Mouse (Mus musculus): Measurements from ENCODE around the gene Bcas3. TPM values are rescaled to one million over a fixed set of nuclear protein-coding genes. Genes with fewer than 3 reads are reported as not detected.

Bcas3 gene
- polyA plus RNA-seq, 1 experiment from 2014 or later: 33.3 TPM

DNA sequence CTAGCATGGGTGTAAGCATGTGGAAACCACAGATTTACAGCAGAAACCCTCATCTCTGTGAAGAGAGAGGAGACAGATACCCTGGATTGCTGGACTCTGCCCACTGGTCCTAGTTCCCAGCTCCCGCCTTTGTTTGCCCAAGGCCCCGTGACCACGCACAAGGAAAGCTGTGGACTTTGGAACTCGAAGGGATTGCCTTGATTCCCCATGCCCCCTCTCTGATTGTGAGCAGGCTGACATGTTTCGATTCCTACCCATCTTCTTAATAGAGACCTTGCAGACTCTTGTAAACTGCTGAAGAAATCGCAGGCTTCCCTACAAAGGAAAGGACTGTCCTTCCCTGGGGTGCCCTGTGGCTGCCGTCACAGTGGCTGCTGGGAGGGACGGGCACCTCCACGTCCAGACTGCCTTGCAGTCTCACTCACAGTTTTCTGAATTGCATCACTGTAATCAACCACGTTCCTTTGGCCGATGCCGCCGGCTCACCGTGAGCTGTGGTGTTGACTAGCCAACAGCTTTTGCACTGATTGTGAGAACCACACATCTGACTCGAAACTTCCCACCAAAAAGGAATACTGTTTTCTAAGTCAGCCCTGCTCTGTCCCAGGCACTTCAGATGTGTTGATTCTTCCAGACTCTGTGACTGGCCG is 342.8 kb downstream of the Bcas3 start:
- Histone ChIP-seq H3K4me2 (replicated peaks; ENCODE audit: low read depth, low read length) (no peak overlapping the region), H3K4me3 (ENCODE audit: low read depth, low read length) (no peak overlapping the region), H3K27me3 (ENCODE audit: control insufficient read depth, insufficient read depth, low read length) (no peaks in the 10 kb centered on the region; the same call in 1 of the 2 replicates), H3K36me3 (ENCODE audit: control insufficient read depth, insufficient read depth, low read length) (no peaks in the 10 kb centered on the region), H3K4me1 (replicated peaks; ENCODE audit: control insufficient read depth, insufficient read depth, low read length) (peaks cover 2% of the 10 kb centered on the region), H3K9ac (ENCODE audit: low read depth, low read length) (no peak overlapping the region), H3K9me3 (ENCODE audit: control insufficient read depth, low read length) (no peaks in the 10 kb centered on the region), H3K27ac (ENCODE audit: low read depth, low read length) (no peak overlapping the region)
- DNase-seq (ENCODE audit: low spot score): no peak
- ATAC-seq (ENCODE audit: low FRiP score): no peak
- WGBS: 72% methylated on average over 16 of the region's 16 CpGs

- ATAC-seq (ENCODE audit: low FRiP score): no peak
- Histone ChIP-seq H3K4me3 (ENCODE audit: low read depth, low read length) (no peak overlapping the region), H3K9ac (ENCODE audit: low read depth, low read length) (no peak overlapping the region), H3K9me3 (ENCODE audit: control insufficient read depth, low read length) (no peaks in the 10 kb centered on the region), H3K4me2 (replicated peaks; ENCODE audit: low read depth, low read length) (no peak overlapping the region), H3K36me3 (ENCODE audit: control insufficient read depth, insufficient read depth, low read length) (no peaks in the 10 kb centered on the region), H3K27me3 (ENCODE audit: control insufficient read depth, insufficient read depth, low read length) (no peaks in the 10 kb centered on the region; the same call in 1 of the 2 replicates), H3K27ac (ENCODE audit: low read depth, low read length) (no peak overlapping the region), H3K4me1 (replicated peaks; ENCODE audit: control insufficient read depth, insufficient read depth, low read length) (peaks cover 2% of the 10 kb centered on the region)
- WGBS: 55% methylated on average over 14 of the region's 14 CpGs
- no peak for DNase-seq (ENCODE audit: low spot score)
Measured at GRCm38 (mm10) chr11:85696491-85697398, 343.8 kb downstream of the Bcas3 start.

DNA sequence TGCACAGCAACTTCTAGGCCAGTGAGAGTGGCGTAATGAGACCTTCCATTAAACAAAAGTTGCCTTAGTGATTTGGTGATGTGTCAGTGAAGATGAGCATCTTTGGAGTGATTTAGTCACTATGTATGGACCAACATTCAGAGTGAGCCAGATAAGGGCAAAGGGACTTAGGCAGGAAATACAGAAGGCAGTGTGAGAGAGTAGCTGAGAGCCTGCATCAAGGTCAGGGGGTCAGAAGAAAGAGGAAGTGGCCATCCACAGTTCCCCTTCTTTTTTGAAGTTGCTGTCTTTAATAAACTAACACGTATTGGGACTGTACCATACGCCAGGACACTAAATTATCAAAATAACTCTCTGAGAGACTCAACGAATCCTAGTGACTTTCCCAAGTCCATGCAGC is 344.5 kb downstream of the Bcas3 start:
- no peaks in the 10 kb centered on the region; the same call in 1 of the 2 replicates for H3K27me3 ChIP-seq (ENCODE audit: control insufficient read depth, insufficient read depth, low read length)
- WGBS: 80% methylated on average over 4 of the region's 4 CpGs
- H3K4me1 ChIP-seq (replicated peaks; ENCODE audit: control insufficient read depth, insufficient read depth, low read length): peaks cover 2% of the 10 kb centered on the region
- DNase-seq (ENCODE audit: low spot score) (no peak), ATAC-seq (ENCODE audit: low FRiP score) (no peak)
- no peak overlapping the region for H3K4me3 ChIP-seq (ENCODE audit: low read depth, low read length)
- no peaks in the 10 kb centered on the region for H3K36me3 ChIP-seq (ENCODE audit: control insufficient read depth, insufficient read depth, low read length)
- no peak overlapping the region for H3K27ac ChIP-seq (ENCODE audit: low read depth, low read length)
- no peak overlapping the region for H3K9ac ChIP-seq (ENCODE audit: low read depth, low read length)
- no peaks in the 10 kb centered on the region for H3K9me3 ChIP-seq (ENCODE audit: control insufficient read depth, low read length)
- H3K4me2 ChIP-seq (replicated peaks; ENCODE audit: low read depth, low read length): no peak overlapping the region

GRCm38 (mm10) chr11:85698242-85698641 is 345.3 kb downstream of the Bcas3 start:
- DNase-seq (ENCODE audit: low spot score): no peak
- Histone ChIP-seq H3K4me3 (ENCODE audit: low read depth, low read length) (no peak overlapping the region), H3K36me3 (ENCODE audit: control insufficient read depth, insufficient read depth, low read length) (no peaks in the 10 kb centered on the region), H3K27ac (ENCODE audit: low read depth, low read length) (no peak overlapping the region), H3K4me1 (replicated peaks; ENCODE audit: control insufficient read depth, insufficient read depth, low read length) (peaks cover 2% of the 10 kb centered on the region), H3K4me2 (replicated peaks; ENCODE audit: low read depth, low read length) (no peak overlapping the region), H3K9me3 (ENCODE audit: control insufficient read depth, low read length) (no peaks in the 10 kb centered on the region), H3K9ac (ENCODE audit: low read depth, low read length) (no peak overlapping the region), H3K27me3 (ENCODE audit: control insufficient read depth, insufficient read depth, low read length) (no peaks in the 10 kb centered on the region; the same call in 1 of the 2 replicates)
- no peak for ATAC-seq (ENCODE audit: low FRiP score)
- WGBS: 68% methylated on average over 11 of the region's 11 CpGs

- H3K27ac ChIP-seq (ENCODE audit: low read depth, low read length): no peak overlapping the region
- H3K9me3 ChIP-seq (ENCODE audit: control insufficient read depth, low read length): no peaks in the 10 kb centered on the region
- H3K4me1 ChIP-seq (replicated peaks; ENCODE audit: control insufficient read depth, insufficient read depth, low read length): no peaks in the 10 kb centered on the region
- no peak overlapping the region for H3K4me2 ChIP-seq (replicated peaks; ENCODE audit: low read depth, low read length)
- WGBS: 87% methylated on average over 4 of the region's 4 CpGs
- DNase-seq (ENCODE audit: low spot score) (no peak), ATAC-seq (ENCODE audit: low FRiP score) (no peak)
- no peaks in the 10 kb centered on the region for H3K36me3 ChIP-seq (ENCODE audit: control insufficient read depth, insufficient read depth, low read length)
- no peak overlapping the region for H3K4me3 ChIP-seq (ENCODE audit: low read depth, low read length)
- H3K27me3 ChIP-seq (ENCODE audit: control insufficient read depth, insufficient read depth, low read length): no peaks in the 10 kb centered on the region
- no peak overlapping the region for H3K9ac ChIP-seq (ENCODE audit: low read depth, low read length)
Measured at GRCm38 (mm10) chr11:85704062-85704748, 351.2 kb downstream of the Bcas3 start.

DNA sequence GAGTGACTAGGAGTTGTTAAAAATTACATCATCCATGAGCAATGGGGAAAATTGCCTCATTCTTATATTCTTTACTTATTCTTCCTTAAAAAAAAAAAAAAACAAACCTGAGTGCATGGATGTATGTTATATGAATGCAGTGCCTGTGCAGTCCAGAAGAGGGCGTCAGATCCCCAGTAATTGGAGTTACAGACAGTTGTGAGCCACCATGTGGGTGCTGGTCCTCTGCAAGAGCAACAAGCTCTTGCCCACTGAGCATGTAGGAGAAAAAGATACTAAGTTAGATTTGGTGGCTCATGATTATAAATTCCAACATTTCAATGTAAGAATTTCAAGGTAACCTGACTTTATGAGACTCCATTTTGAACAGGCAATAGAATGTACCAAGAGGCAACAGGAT is 353.7 kb downstream of the Bcas3 start:
- ATAC-seq (ENCODE audit: low FRiP score) (no peak), DNase-seq (ENCODE audit: low spot score) (no peak)
- Histone ChIP-seq H3K4me3 (ENCODE audit: low read depth, low read length) (no peak overlapping the region), H3K4me1 (replicated peaks; ENCODE audit: control insufficient read depth, insufficient read depth, low read length) (no peaks in the 10 kb centered on the region), H3K4me2 (replicated peaks; ENCODE audit: low read depth, low read length) (no peak overlapping the region), H3K27me3 (ENCODE audit: control insufficient read depth, insufficient read depth, low read length) (no peaks in the 10 kb centered on the region), H3K27ac (ENCODE audit: low read depth, low read length) (no peak overlapping the region), H3K36me3 (ENCODE audit: control insufficient read depth, insufficient read depth, low read length) (no peaks in the 10 kb centered on the region), H3K9ac (ENCODE audit: low read depth, low read length) (no peak overlapping the region), H3K9me3 (ENCODE audit: control insufficient read depth, low read length) (no peaks in the 10 kb centered on the region)
- 29% methylated on average over 1 of the region's 1 CpGs for WGBS

GRCm38 (mm10) chr11:85707496-85707895 is 354.5 kb downstream of the Bcas3 start:
- Histone ChIP-seq H3K4me3 (ENCODE audit: low read depth, low read length) (no peak overlapping the region), H3K9ac (ENCODE audit: low read depth, low read length) (no peak overlapping the region), H3K27ac (ENCODE audit: low read depth, low read length) (no peak overlapping the region), H3K9me3 (ENCODE audit: control insufficient read depth, low read length) (no peaks in the 10 kb centered on the region), H3K4me1 (replicated peaks; ENCODE audit: control insufficient read depth, insufficient read depth, low read length) (no peaks in the 10 kb centered on the region), H3K4me2 (replicated peaks; ENCODE audit: low read depth, low read length) (no peak overlapping the region), H3K36me3 (ENCODE audit: control insufficient read depth, insufficient read depth, low read length) (no peaks in the 10 kb centered on the region), H3K27me3 (ENCODE audit: control insufficient read depth, insufficient read depth, low read length) (peaks cover 3% of the 10 kb centered on the region; the same call in 1 of the 2 replicates)
- 97% methylated on average over 1 of the region's 1 CpGs for WGBS
- DNase-seq (ENCODE audit: low spot score) (no peak), ATAC-seq (ENCODE audit: low FRiP score) (no peak)

GRCm38 (mm10) chr11:85709147-85709546 is 356.2 kb downstream of the Bcas3 start:
- H3K36me3 ChIP-seq (ENCODE audit: control insufficient read depth, insufficient read depth, low read length): no peaks in the 10 kb centered on the region
- H3K4me1 ChIP-seq (replicated peaks; ENCODE audit: control insufficient read depth, insufficient read depth, low read length): peaks cover 6% of the 10 kb centered on the region
- WGBS: 83% methylated on average over 6 of the region's 6 CpGs
- no peaks in the 10 kb centered on the region for H3K9me3 ChIP-seq (ENCODE audit: control insufficient read depth, low read length)
- no peak overlapping the region for H3K4me3 ChIP-seq (ENCODE audit: low read depth, low read length)
- H3K27ac ChIP-seq (ENCODE audit: low read depth, low read length): no peak overlapping the region
- no peak overlapping the region for H3K9ac ChIP-seq (ENCODE audit: low read depth, low read length)
- no peak overlapping the region for H3K4me2 ChIP-seq (replicated peaks; ENCODE audit: low read depth, low read length)
- ATAC-seq (ENCODE audit: low FRiP score) (no peak), DNase-seq (ENCODE audit: low spot score) (no peak)
- H3K27me3 ChIP-seq (ENCODE audit: control insufficient read depth, insufficient read depth, low read length): peaks cover 3% of the 10 kb centered on the region; the same call in 1 of the 2 replicates
